Mouse (Mus musculus) spleen, adult 12 weeks (tissue): Measurements from ENCODE around the gene Zfp811.
"Not testable (repeated sequence)": the region's sequence is repeated elsewhere in the genome, so short reads cannot be mapped to it uniquely, and the experiment has no call there.

ENCODE experiments used
- DNase-seq: peaks from one replicate; pipeline ENCODE4 v3.0.0; 2022; ENCODE audit warnings: low spot score

The Zfp811 gene

DNA sequence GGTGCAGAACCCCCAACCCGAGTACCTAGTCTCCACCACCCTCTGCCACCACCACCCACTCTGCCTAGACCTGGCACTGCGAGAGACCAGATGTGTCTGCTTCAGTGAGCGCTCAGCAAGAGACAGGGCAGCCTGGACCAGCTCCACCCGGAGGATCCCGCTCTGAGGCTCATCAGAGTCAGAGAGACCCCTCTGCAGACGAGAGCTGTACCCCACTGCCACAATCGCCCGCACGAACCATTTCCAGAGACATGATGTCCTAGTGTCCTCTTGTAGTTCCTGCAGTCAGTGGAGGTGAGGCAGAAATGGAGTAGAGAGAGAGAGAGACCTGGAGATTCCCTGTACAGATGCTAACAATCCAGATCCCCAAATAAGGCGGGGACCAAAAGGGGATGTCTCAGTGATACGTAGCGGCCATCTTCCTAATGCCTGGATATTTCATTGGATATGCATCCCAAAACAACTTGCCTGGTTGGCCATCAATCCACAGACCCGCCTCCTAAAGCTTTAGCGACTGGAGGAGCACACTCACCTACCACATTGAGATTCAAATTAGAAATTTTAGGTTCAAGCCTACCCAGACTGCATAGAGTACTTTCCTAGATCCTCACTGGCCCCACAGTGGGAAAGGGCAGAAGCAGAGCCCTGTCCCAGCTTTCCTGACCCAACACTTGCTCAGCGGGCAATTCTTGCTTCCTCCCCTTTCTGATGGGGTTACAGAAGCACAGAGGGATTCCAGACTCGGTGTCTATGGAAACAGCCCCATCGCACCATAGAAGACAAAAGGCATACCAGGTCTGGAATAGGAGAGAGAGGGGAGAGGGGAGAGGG lies at the start of gene Zfp811:
Zfp811 (minus strand) TSS at position 388 of the 831 bp plus-strand sequence.
- no peak for DNase-seq

DNA sequence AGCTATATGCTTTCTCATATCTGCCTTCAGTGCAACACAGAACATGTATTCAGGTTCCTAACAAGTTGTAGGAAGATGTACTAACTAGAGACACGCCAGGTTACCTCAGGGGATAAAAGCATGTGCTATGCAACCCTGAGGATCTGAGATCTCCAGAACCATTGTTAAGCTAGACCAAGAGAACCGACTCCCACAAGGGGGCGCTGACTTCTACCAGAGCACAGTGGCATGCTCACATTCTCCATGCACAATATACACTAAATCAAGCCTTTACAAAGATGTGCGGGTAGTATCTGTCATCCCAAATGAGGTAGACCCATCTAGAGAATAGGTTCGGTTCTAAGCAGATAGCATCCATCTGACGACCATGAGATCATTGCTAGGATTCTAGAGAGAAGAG lies 47.0 kb upstream of the Zfp811 start:
- not testable (repeated sequence) for DNase-seq

DNA sequence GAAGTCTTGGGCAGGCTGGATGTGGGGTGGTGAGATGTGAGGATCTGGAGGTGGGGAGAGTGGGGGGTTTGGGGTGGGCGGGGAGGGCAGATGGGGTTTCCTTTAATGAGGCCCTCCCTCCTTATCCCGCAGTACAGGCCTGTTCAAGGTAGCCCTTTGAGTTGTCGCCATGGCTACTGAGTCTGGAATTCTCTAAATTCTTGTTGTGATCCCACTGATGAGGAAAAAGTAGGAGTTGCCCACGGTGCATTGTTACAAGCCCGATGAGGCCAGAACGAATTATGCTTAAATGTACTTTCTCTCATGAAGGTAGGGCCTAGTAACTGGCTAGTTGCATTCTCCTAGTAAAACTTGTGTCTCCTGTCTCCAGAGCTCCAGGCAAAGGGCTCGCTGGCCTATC lies 41.9 kb upstream of the Zfp811 start:
- no peak for DNase-seq

DNA sequence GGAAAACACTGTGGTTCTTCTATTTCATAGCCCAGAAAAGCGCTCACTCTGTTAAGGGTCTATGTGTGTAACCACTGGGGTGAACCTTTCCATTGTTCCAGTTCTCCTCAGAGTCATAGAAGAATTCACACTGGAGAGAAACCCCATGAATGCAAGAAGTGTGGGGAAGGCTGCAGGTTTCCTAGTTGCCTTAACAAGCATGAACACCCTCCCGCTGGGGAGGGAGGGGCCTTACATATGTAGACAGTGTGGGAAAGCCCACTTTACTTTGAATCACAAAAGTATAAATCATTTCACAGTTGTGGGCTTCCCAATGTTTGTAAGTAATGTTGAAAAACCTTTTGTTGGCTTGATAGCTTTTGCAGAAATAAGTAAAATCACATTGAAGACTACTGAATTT lies 31.7 kb upstream of the Zfp811 start:
- DNase-seq = no peak

DNA sequence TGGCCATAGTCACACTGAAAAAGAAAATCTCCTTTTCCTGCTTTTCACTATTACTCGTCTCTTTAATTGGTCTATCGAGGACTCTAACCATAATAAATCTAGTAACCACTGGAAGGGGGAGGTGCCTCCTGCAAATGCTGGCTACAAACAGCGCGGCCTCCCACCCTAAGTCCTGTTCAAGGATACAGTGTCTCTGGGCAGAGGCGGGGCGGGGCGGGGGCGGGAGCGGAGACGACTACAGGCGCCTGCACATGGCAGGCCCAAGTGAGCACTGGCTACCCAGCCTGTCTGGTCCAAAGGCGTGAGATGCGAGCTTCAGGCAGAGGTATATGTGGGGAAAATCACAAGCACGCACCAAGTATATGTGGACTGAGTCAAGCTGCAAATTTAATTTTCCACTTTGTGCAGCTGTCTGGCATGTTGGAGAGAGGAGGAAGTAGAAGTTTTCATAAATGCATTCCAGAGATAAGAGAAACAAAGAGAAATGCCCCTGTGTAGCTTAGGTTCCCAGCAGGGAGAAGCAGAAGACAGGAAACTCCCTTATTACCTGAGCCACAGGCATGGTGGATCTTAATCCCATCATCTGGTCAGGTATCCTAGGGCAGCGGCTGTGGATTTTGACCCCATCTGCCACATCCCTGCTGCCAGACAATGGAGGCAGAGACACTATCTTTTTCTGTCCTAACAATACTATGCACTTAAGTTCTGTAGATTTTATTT lies 29.5 kb upstream of the Zfp811 start:
- DNase-seq = no peak

DNA sequence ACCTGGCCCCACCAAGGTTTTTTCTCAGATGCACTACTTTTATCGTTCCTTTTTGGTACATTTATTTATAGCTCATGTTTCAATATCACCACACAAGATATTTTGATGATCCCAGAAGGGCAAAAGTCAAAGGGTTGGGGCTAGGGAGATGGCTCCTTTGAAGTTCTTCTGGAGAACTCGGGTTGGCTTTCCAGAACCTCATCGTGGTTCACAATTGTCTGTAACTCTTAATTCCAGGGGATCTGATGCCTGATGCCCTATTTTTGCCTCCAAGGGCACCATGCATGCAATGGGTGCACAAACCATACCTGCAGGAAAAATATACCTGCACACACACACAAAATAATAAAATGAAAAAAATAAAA lies 20.7 kb upstream of the Zfp811 start:
- DNase-seq = no peak

DNA sequence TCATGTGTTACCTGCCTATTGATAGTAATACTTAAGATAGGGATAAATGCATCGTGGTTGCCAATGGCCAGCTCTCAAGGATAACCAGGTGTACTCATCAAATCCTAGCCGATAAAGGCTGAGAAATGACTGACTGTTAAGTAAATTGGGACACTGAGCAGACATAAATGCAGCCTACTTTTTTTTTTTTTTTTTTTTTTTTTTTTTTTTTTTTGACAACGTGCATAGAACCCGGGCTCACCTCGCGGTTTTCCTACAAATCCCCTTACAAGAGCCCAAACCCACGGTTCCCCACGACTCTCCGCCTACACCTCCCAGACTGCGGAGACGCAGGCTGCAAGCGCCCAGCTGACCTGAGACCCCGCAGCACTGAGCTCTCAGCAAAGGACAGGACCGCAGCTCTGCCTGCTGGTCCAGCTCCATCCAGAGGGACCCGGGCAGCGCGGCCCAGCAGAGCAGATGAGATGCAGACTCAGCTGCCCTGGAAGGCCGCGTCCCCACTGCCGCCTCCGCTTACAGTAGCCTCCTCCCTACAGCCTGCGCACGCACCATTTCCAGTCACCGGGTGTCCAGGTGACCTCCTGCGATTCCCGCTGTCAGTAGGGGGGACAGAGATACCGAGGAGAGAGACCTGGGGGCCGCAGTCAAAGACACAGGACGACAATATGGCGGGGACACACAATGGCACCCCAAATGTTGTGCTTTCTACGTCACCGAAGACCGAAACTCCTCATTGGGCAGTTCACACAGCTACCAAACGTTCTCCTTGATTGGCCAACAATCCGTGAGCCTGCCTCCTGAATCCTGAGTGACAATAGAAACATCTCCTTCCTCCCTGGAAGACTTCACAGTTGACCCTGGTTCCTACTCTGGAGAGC lies 20.0 kb upstream of the Zfp811 start, which contains the start of gene Zfp799:
Zfp799 (minus strand) TSS at position 722 of the 878 bp plus-strand sequence.
- DNase-seq = peak; percentile 30

DNA sequence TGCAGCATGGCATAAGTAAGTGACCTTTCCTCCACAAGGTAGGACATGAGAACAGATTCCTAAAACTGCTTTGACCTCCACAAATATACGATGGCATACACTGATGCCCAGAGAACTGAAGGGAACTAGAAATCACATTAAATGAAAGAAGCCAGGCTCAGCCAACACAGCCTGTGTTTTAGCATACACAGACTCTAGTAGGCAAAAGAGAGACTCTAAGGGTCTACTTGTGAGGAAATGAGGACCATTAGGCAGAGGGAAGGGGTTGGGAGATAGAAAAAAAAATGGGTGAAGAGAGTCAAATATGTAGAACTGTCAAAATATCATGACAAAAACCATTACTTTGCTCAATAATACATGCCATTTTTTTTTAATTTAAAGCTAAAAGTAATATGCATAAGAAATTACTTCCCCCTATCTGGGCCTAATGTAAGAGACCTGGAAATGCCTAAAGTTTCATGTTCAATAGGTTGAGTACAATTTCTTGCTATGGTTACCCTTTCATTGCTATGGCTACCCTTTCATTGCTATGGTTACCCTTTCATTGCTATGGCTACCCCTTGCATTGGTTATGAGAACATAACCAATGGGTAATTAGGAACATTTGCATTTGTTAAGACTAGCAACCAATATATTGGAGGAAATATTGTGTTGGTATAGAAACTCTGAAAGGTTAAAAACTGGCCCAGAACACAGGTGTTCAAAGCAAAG lies 6.5 kb upstream of the Zfp811 start:
- DNase-seq = no peak

DNA sequence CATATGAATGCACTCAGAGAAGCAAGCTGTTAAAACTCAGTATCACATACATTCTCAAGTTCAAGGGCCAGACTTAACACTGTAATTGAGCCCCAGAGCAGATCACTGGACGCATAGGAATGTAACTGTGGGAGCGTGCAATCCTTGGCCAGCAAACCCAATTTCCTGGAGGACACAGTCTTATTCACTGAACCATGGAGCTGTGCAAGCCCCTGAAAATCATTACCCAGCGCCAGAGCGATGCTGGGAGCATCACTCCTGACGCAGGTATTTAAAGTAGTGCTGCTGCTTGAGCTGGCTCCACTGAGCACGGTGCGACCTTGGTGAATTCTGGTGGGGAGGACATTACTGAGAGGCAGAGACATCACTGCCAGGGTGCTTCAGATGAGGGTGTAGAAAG lies 4.4 kb upstream of the Zfp811 start:
- no peak for DNase-seq

DNA sequence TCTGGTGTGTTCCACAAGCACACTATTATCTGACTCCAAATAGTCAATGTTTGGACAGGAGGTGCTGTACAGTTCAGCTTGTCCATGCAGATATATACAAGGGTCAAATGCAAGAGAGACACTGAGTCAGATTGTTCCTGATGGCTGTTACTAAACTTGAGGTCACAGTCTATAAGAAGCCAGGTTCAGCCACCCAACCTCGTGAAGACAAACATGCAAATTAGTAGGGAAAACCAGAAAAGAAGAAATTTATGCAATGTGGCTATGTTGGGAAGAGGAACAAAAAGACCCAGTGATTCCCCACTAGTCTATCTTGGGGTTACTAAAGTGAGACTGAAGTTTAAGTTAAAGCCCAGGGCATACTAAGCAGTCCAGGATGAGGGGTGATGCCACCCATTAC lies 917 bp upstream of the Zfp811 start:
- no peak for DNase-seq

DNA sequence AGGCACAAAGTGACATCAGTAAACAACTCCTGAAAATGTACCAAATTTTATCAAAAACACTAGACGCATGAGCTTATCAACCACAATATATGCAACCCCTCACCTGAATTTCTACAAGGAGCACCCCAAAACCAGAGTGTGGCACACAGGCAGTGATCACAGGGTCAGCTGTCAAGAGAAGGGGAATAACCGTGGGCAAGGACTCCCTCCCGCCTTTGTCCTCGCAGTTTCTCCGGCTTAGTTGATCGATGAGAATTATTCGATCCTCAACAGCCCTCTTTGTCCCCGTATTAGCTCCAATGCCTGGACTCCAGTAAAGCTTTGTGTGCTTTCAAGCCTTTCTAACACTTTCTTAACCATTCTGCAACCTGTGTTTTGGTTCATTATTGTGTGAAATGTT lies 810 bp downstream of the Zfp811 start:
- no peak for DNase-seq

DNA sequence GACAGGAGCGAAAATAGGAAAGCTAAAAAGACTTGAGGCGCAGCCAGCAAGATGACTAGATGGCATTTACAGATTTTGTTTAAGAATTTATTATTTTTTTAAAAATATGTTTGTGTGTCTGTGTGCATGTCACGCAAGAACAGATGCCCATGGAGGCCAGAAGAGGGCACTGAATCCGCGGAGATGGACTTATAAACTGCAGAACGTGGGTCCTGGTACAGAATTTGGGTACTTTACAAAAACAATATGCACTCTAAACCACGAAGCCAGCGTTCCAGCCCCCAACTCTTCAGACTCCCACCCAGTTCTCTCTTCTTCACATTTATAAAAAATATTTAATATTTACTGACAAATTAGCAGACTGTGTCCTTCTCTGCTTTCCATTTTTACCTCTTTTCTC lies 20.5 kb downstream of the Zfp811 start:
- no peak for DNase-seq

DNA sequence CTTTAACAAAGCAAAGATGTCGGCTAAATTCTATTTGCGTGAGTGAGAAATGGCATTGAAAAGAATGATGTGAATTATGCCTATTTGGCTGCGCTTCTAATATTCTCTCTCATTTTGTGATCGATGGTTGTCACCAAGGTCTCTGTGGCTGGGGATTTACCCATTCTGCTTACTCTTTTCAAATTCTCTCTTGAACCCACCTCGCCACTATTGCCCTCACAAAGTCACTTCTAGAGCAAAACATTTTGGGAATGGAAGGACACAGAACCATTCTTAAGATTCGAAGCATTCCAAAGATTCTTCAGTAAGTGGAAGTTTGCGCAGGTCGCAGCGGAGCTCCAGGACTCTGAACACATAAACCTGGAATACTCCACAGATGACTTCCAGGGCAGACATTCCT lies 21.2 kb downstream of the Zfp811 start:
- no peak for DNase-seq

DNA sequence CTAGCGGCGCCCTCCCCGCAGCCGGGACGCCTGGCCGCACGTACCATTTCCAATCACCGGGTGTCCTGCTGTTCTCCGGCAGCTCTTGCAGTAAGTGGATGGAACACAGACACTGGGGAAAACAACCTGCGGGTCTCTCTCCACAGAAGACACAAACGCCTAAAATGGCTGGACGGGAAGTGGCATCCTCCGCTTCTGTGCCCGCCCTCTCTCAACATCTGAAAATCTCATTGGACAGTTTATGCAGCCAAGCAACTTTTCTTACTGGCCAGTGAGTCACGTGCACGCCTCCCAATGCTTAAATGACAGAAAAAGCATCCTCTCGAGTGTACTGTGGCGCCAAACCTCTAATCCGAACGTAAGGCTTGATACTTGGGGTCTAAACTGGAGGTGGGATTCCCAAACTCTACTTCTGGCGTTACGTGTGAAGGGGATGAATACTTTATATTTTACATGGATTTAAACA lies 21.6 kb downstream of the Zfp811 start, which contains the start of gene Zfp871:
Zfp871 (minus strand) TSS at position 194 of the 466 bp plus-strand sequence.
- DNase-seq = peak; percentile 78

DNA sequence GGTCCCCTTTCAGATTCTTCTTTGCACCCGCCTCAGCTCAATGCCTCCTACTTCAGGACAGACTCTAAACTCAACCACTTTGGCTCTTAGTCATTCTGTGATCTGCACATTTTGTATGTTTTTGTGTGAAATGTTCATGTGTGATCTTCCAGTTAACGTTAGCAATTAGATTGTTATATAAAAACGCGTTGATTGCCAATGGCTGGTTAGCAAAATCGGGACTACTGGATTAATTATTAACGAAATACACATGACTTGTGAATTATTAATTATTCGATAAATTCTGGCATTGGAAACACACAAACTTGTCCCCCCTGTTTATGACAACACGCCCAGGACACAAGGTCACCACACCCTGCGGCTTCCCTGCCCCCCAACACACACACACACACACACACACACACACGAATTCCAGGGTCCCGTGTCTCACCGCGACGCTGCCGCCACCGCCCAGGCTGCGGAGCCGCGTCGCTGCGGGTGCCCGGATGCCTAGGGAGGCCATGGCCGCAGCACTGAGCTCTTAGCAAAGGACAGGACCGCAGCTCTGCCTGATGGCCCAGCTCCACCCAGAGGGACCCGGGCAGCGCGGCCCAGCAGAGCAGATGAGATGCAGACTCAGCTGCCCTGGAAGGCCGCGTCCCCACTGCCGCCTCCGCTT lies 22.2 kb downstream of the Zfp811 start:
- DNase-seq = no peak

DNA sequence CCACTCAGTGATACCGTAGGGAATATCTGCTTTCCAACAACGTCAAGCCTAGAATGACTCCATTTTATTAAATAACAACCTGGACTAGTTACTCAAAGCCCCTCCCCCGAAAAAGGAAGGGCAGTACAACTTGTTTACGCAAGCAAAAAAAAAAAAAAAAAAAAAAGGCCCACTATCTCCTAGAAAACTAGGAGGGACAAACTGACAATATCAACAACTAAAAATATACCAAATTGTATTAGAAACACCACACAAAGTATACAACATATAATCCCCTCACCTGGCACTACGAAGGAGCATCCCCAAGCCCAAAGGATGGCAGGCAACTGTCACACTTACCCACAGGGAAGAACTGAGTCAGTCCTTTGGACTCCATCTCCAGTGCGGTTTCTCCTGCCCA lies 22.8 kb downstream of the Zfp811 start:
- no peak for DNase-seq

DNA sequence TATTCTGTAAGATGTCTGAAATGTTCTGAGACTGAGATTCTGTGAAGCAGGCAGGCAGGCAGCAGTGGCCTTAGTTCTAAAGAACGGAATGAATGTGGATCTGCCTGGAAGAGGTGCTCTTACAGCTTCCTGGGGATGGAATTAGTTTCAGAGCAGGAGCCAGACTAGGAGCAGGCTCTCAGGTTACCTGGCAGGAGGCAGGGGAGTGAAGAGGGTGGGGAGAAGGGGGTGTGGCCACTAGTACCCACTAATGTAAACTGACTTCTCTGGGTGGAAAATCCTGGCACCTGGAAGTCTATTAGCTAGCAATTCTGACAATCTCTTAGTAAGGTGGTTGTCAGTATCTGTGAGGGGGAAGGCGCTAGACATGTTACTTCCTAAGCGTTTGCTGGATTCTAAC lies 24.1 kb downstream of the Zfp811 start:
- no peak for DNase-seq

DNA sequence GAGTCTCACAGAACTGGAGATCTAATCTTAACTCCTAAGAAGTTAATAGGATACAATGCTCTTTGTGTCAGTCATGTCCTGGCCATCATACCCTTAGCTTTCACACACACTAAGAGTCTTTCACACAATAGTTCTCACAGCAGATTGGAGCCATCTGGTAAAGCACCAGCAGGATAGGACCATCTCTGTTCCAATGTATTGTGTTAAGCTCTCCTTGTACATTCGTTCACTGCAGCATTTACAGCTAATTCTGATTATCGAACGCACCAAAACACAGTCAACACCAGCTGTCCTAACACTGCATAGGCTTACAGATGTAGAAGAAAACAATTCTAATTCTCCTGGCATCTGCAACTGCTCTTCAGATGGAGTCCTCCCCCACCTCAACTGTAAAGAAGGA lies 32.2 kb downstream of the Zfp811 start:
- DNase-seq = no peak

DNA sequence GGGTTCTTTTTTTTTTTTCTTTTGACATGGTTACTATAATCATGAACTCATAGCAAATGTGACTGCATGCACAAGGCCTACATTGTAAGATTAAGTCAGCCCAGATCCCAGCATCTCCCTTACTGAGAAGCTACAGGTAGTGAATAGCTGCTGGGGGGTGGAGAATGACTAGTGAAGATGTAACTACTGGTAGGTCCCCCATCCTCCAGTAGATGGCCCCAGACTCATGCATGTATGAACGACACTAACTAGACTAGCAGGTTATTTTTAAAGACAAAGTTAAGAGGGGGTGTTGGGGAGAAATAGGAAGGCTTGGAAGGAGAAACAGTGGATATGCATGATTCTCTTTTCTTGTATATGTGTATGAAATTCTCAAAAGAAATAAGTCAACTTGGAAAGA lies 38.5 kb downstream of the Zfp811 start:
- no peak for DNase-seq

DNA sequence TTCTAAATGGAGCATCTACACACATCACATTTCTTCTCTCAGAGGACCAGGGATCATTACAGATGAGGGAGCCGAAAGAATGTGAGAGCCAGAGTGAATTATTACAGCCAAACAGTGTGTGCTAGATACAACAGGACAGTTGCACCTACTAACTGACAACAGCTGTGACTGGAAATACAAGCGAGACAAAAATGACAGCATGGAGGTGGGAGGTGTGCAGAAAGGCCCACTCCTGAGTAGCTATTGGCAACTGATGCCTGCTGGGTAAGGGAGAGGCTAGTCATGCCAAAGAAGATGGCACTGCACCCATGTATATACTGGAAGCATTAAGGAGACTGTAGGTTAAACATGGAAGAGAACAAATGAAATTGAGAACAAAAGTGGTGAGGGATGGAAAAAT lies 43.3 kb downstream of the Zfp811 start:
- no peak for DNase-seq

DNA sequence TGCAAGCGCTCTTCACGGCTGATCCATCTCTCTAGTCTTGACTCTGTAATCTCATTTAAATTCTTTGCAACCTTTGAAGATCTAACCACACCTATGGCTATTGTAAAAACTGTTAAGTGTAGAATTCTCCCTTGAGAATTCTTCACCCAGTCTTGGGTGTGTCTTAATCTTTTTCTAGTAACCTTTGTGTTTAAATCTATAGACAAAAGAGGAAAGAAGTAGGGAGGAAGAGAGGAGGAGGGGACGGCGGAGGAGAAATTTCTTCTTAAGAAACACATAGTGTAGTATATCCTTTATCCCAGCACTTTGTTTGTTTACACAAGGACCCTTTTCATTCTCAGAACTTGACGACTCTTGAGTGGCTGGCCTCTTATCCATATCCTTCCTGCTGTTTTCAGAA lies 52.4 kb downstream of the Zfp811 start:
- no peak for DNase-seq
